In genomic region chr16:17277342-17278211, GRCm38 (mm10) we compare ENCODE assay signal across 8 mouse cellular contexts. TPM values are rescaled to one million over a fixed set of nuclear protein-coding genes. Genes with fewer than 3 reads are reported as not detected.
A peak's percentile ranks its signal among the peaks of the same experiment; 100 is the strongest.
DNase-seq lines count a peak whose midpoint lies in the region; ATAC-seq and TF ChIP-seq lines count a peak whose summit lies in the region.

No protein-coding gene starts in this region.

- DNase-seq in spleen, adult 18-20 months: peak; percentile 20 to 26
- DNase-seq in spleen, postnatal 14 days (ENCODE audit: low spot score in 2 of 2): no peak
- peak; percentile 67 for DNase-seq in embryo, embryonic 10 days (ENCODE audit: low spot score)
- DNase-seq in heart, postnatal 10 days: peak; percentile 18 to 36
- peak; percentile 31 for DNase-seq in layer of hippocampus, adult 9-10 months (ENCODE audit: low spot score)
- DNase-seq in lung, embryonic 14.5 days: peak; percentile 78
- DNase-seq in retina, postnatal 1 day: peak; percentile 68
- no peak for DNase-seq in urinary bladder, postnatal 10 days (ENCODE audit: low spot score)

- no peak overlapping the region; the same call in 1 of the 2 replicates for H3K9ac ChIP-seq in lung, embryonic 14.5 days

- no peaks in the 10 kb centered on the region for H3K9me3 ChIP-seq in lung, embryonic 14.5 days (ENCODE audit: low read depth, low read length)

- peak overlapping the region; percentile 97 for H3K4me2 ChIP-seq in lung, embryonic 14.5 days

- H3K36me3 ChIP-seq in lung, embryonic 14.5 days (ENCODE audit: insufficient read depth): peaks cover 17% of the 10 kb centered on the region; the same call in 1 of the 2 replicates

- TF ChIP-seq CTCF in lung, embryonic 14.5 days (IDR thresholded peaks at IDR 0.05; ENCODE audit: low read depth): 0 out of 2 replicates have a peak, but pooled peaks have one; percentile 11

- WGBS in lung, embryonic 14.5 days: 3% methylated on average over 61 of the region's 61 CpGs

- peak overlapping the region; percentile 53 for H3K4me3 ChIP-seq in lung, embryonic 14.5 days (ENCODE audit: low read depth, low read length)

- intact Hi-C loops in heart, postnatal 10 days (cut with DNase I): loop anchor here (5.0 to 10.0 kb wide), 2 partner anchors 145 to 383 kb away; partner anchors contain the start of genes Ppm1f and Sdf2l1

- ATAC-seq in lung, embryonic 14.5 days (ENCODE audit: insufficient read depth): peak; percentile 12; the same call in 1 of the 2 replicates

- H3K27ac ChIP-seq in lung, embryonic 14.5 days (ENCODE audit: low read depth): no peak overlapping the region

- H3K4me1 ChIP-seq in lung, embryonic 14.5 days (ENCODE audit: insufficient read depth): peaks cover 11% of the 10 kb centered on the region

- peaks cover 22% of the 10 kb centered on the region for H3K27me3 ChIP-seq in lung, embryonic 14.5 days (ENCODE audit: insufficient read depth, low read length)

RNA-seq across cellular contexts. Expression of gene Tmem191c, which starts 1.7 kb away (rescaled TPM):
- total RNA-seq in heart, postnatal 10 days (2021): 1 to 10 TPM; 5.0 to 5.5 TPM
- 6.7 and 7.5 TPM in 2 replicates for polyA plus RNA-seq in lung, embryonic 14.5 days (2014; fragmentation: Nextera tagmentation; extraction: Ambion mirVana)

RNA-seq across cellular contexts. Expression of gene Hic2, which starts 44.2 kb away (rescaled TPM):
- 1 to 10 TPM; 3.7 to 4.1 TPM for total RNA-seq in heart, postnatal 10 days (2021)
- polyA plus RNA-seq in lung, embryonic 14.5 days (2014; fragmentation: Nextera tagmentation; extraction: Ambion mirVana): 3.4 and 4.3 TPM in 2 replicates

RNA-seq across cellular contexts. Expression of gene Serpind1, which starts 53.6 kb away (rescaled TPM):
- total RNA-seq in heart, postnatal 10 days (2021): 1 to 10 TPM; 2.8 to 3.0 TPM
- polyA plus RNA-seq in lung, embryonic 14.5 days (2014; fragmentation: Nextera tagmentation; extraction: Ambion mirVana): 0.12 and 0.25 TPM in 2 replicates

Comparison
In these comparisons a context has a peak if more than half of its experiments do, and no peak if none do; other contexts are left out.
1. DNase-seq: peak in spleen, adult 18-20 months (2 of 2), embryo, embryonic 10 days (single experiment), heart, postnatal 10 days (2 of 2), layer of hippocampus, adult 9-10 months (single experiment), lung, embryonic 14.5 days (single experiment) and retina, postnatal 1 day (single experiment); none in spleen, postnatal 14 days (0 of 2) and urinary bladder, postnatal 10 days (single experiment).